Mouse (Mus musculus) granulocyte monocyte progenitor cell, adult 5-6 weeks (primary cell): ENCODE data around the gene Hist1h2bb. TPM values are rescaled to one million over a fixed set of nuclear protein-coding genes. Genes with fewer than 3 reads are reported as not detected.

Experiments used
- ATAC-seq: replicated peaks from 2 replicates; pipeline ENCODE4 v1.8.0; 2016; ENCODE audit warnings: mild to moderate bottlenecking, moderate TSS enrichment, inconsistent platforms; ENCODE audit not compliant: poor library complexity, severe bottlenecking
- total RNA-seq, 2 experiments: library from RNA; stranded (forward) in 1 of 2; stranded (reverse) in 1 of 2; fragments of 200-712, 200-1000 nt in 1 of 2; fragments of >200 nt in 1 of 2; fragmentation: Nextera tagmentation in 1 of 2; gene quantifications; 2 replicates each; pipeline ENCODE4 v1.2.3; 2014 to 2017

The Hist1h2bb gene
- total RNA-seq, 2 experiments from 2014 or later: 176 to 3,446 TPM

DNA sequence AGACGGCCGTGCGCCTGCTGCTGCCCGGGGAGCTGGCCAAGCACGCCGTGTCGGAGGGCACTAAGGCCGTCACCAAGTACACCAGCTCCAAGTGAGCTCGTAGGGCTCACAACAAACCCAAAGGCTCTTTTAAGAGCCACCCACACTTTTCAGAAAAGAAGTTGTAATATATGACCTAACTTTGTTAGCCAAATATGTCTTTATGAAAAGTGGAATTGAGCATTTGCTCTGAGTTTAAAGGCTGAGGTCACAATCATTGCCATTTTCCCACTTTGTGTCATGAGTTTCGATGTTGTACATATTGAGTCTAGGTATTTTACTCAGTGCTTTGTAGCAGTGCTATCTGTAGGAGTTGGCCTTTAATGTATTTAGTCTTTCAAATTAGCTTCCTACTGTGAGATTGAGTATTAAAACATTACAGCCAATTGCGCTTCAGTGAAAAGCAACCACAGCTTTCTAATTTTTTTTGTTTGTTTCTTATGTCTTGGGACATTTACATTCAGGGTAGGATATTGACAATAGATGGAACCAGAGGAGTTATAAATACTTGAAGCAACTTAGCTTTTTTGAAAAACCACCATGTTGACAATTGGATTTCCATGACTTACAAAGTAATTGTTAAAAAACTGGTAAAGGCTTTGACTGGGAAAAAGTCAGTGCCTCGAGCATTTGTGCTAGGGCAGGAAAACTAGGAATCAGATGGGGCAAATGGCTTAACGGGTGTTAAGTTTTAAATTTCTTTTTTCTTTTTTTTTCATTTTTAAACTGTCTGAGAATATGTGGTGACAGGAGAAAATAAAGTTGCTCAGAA, 752 bp downstream of the Hist1h2bb start:
- ATAC-seq: peak; percentile 3; the same call in 1 of the 2 replicates

DNA sequence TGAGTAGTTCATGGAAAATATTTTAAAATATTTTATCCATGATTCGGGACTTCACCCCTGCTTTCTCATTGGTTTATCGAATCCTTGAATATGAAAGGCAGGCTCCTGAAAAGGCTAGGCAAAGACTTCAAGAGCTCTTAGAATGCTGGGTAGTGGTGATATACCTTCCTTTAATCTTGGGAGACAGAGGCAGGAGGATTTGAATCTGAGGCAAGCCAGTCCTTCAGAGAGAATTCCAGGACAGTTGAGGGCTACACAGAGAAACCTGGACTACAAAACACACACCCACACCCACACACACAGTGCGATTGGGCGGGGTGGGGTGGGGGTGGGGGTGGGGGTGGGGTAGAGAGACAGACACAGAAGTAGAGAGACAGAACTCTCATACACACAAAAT, 1.4 kb downstream of the Hist1h2bb start:
- ATAC-seq: no peak

DNA sequence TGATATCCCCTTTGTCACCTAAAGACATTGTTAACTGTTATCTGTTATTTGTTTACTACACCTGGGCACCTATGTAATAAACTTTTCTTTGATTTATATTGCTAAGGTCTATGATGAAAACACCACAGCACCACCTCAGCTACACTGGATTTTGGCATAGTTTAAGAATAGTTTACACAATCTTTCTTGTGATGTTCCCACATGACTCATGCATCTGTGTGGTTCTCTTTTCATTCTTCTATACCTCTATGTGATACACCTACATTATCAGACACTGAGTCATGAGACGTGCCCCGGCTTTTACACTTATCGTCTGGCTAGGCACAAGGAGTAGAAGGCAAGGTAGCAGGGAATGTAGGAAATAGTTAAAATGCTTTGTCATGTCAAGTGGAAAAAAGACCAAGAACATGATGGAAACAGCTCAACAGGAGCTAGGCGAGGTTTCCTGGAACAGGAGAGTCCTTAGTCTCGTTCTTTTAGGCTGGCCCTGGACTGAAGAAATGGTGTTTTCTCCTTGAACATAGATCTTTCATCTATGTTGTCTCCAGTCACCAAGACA, 3.1 kb downstream of the Hist1h2bb start:
- no peak for ATAC-seq

DNA sequence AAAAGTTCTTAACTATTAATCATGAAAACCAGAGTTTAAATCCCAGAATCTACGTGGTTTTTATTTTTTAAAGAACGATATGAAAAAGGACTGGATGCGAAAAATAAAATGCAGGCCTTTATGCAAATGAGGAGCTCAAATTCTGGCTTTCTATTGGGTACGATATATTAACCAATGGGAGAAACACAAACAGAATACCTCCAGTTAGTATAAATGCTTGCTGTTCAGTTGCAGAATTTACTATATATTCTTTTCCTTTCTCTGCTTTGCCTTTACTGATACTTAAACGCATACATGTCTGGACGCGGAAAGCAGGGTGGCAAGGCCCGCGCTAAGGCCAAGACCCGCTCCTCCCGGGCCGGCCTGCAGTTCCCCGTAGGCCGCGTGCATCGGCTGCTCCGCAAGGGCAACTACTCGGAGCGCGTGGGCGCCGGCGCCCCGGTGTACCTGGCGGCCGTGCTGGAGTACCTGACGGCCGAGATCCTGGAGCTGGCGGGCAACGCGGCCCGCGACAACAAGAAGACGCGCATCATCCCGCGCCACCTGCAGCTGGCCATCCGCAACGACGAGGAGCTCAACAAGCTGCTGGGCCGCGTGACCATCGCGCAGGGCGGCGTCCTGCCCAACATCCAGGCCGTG, 4.4 kb downstream of the Hist1h2bb start, which contains the start of gene Hist1h2ab:
TSS of gene Hist1h2ab (plus strand) at position 288 of the 639 bp plus-strand sequence.
- ATAC-seq: peak; percentile 45

DNA sequence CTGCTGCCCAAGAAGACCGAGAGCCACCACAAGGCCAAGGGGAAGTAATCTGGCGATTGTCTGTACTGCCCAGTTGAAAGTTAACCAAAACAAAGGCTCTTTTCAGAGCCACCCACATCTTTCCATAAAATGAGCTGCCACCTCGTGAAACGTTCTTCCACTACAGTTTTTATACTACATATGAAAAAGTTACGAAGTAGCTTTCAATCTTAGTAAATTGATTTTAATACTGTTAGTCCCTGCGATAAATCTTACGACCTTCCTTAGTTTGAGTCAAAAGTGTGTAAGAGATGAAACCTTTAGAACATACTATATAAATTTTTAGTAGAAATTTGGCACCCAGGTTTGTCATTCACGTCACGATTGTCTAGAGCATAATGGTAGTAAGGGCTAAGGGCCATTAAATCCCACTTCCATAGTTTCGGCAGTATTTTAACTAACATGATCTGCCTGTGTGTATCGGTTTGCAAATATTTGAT, 5.0 kb downstream of the Hist1h2bb start:
- no peak for ATAC-seq

DNA sequence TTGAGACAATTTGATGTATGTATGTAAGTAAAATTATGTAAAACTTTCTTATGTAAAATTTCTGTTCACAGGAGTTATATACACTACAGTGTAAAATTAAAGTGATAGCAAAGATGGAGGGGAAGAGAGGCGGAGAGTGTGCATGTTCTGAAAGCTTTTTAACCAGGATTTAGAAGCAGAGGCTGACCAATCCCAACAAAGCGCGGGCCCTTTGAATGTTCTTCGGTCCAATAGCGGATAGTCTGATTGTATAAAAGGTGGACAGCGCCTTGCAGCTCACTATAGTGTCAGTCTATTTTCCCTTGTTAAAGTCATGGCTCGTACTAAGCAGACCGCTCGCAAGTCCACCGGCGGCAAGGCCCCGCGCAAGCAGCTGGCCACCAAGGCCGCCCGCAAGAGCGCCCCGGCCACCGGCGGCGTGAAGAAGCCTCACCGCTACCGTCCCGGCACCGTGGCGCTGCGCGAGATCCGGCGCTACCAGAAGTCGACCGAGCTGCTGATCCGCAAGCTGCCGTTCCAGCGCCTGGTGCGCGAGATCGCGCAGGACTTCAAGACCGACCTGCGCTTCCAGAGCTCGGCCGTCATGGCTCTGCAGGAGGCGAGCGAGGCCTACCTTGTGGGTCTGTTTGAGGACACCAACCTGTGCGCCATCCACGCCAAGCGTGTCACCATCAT, 5.7 kb downstream of the Hist1h2bb start, which contains the start of gene Hist1h3b:
TSS of gene Hist1h3b (plus strand) at position 201 of the 675 bp plus-strand sequence.
- peak; percentile 64 for ATAC-seq

DNA sequence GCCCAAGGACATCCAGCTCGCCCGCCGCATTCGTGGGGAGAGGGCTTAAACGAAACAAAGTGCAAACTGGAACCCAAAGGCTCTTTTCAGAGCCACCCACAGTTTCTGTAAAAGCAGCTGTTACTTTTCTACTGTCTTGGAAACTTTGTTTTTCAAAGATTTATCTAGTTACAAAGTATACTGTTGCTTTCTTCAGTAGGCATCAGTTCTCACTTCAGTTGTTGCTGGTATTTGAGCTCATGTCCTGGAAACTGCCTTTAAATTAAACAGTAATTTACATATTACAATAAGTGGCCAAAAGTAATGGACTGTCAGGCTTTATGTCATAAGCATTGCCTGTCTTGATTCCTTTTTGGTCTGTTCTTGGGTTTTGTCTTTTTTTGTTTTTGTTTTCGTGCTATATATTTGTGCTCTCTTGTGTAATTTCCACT, 6.2 kb downstream of the Hist1h2bb start:
- no peak for ATAC-seq

GRCm38 (mm10) chr13:23753314-23754078, 7.0 kb downstream of the Hist1h2bb start:
- no peak for ATAC-seq

DNA sequence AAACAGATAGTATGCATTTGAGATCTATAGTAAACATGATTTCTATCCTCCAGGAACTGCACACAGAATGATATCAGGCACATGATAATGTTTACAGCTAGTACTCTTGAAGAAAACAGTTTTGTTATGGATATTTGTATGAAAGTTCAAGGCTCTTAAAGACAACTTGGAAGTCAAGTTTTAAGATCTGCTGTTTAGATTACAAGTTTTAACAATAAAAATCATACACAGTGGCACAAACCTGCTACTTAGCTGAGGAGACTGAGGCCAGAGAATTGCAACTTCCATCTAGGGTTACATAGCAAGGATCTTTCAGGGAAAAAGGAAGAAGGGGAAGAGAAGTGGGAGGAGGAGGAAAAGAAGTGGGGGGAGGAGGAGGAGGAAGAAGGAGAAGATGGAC, 8.5 kb downstream of the Hist1h2bb start:
- no peak for ATAC-seq

DNA sequence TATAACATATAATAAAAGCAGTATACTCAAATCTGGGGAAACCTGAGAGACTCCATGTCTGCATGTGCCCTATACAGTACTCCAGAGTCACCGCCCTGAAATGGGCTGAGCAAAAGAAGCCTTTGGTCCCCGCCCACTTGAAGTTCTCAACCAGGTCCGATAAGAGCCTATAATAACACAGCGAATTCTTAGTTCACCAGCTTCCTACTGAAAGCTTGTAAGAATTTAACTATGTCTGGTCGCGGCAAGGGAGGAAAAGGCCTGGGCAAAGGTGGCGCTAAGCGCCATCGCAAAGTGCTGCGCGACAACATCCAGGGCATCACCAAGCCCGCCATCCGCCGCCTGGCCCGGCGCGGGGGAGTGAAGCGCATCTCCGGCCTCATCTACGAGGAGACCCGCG, 10.3 kb downstream of the Hist1h2bb start, which contains the start of gene Hist1h4b:
TSS of gene Hist1h4b (plus strand) at position 224 of the 400 bp plus-strand sequence.
- peak; percentile 43 for ATAC-seq

GRCm38 (mm10) chr13:23757211-23757773, 10.8 kb downstream of the Hist1h2bb start:
- no peak for ATAC-seq

- ATAC-seq: no peak
These were observed 11.4 kb downstream of the Hist1h2bb start for GRCm38 (mm10) chr13:23757921-23758320.

DNA sequence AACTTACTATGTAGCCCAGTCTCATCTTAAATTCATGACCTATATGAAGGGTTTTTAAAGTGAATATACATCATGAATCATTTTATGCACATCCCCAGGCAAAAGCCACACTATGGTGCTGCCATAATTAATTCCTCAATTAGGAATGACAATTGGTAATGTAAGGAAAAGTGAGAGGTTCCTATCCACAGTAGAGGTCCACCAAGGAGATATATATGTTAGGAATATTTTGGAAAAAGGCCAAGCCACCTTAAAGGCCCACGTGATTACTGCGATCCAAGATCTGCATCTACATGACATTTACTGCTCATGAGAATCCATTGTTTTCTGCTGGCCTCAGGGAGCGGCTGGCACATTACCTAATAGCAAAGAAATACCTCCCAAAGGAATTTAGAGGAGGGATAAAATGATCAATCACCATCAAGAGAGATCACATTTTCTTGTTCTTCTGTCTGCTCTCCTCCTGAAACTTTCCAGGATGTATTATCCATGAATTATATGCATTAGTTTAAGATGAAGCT, 12.8 kb downstream of the Hist1h2bb start:
- ATAC-seq: no peak

GRCm38 (mm10) chr13:23759916-23760239, 13.3 kb downstream of the Hist1h2bb start:
- ATAC-seq: no peak

DNA sequence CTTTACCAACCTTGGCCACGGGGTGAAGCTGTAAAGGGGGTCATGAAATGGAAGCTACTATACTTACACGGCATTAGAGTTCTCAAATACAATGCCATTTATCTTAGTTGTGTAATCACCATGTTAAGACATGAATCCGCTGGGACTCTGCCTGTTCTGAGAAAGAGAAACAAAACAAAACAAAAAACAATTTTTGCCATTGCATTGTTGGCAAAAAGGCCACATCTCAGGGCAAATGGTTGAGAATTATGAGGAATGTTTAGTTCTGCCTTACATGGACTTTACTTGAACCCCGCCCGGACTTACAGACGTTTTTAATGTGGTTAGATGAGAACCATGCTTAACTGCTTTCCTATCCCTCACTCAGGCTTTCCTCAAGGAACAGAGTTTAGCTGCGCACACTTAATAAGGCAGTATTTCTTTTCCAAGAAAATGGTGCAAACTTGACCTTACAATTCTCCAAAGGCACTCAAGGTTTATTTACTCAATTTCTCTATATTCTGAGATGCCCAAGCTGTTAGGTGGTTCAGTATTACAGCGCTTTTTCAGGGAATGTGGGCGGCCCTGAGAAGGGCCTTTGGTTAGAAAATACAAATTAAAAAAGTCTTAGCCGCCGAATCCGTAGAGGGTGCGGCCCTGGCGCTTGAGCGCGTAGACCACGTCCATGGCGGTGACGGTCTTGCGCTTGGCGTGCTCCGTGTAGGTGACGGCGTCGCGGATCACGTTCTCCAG, 13.9 kb downstream of the Hist1h2bb start:
- 0 out of 2 replicates have a peak, but pooled peaks have one; percentile 3 for ATAC-seq

DNA sequence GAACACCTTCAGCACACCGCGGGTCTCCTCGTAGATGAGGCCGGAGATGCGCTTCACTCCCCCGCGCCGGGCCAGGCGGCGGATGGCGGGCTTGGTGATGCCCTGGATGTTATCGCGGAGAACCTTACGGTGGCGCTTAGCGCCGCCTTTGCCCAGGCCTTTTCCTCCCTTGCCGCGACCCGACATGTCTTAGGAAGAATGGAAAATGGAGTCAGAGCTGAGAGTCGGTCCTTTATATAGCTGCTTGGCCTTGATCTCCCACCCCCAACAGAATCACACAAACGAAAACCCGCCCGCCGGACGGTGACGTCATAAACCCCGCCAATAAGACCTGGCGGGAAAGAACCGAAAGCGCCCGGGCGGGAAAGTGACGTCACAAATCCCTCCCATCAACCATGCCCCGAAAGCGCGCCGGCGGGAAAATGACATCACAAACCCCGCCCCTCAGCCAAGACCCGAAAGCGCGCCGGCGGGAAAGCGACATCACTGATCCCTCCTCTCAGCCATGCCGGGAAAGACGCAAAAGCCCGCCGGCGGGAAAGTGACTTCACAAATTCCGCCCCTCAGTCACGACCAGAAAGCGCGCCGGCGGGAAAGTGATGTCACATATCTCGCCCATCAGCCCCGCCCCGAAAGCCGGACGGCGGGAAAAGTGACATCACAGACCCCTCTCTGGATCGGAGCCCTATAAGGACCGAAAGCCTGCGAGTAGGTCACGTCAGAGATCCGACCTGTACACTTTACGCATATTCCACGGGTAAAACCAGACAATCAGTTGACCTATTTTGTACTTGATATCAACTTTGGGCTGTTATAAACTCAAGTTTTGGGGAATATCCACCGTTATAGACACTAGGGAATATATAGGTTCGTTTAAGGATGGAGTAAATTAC, 14.7 kb downstream of the Hist1h2bb start, which contains the start of gene Hist1h4a:
TSS of gene Hist1h4a (minus strand) at position 259 of the 893 bp plus-strand sequence.
- peak; percentile 51 for ATAC-seq
